Mouse (Mus musculus): ENCODE data around the gene Rhox2a. TPM values are rescaled to one million over a fixed set of nuclear protein-coding genes. Genes with fewer than 3 reads are reported as not detected.
"Not testable (repeated sequence)": the region's sequence is repeated elsewhere in the genome, so short reads cannot be mapped to it uniquely, and the experiment has no call there.

Rhox2a gene
- not detected in 2 replicates for polyA plus RNA-seq (2016; fragmentation: Nextera tagmentation; extraction: Ambion mirVana)

GRCm38 (mm10) chrX:37244676-37245075, at the start of gene Rhox2a:
TSS of gene Rhox2a (plus strand) at chrX:37244976.
- not testable (repeated sequence) for H3K9me3 ChIP-seq; H3K36me3 ChIP-seq; H3K4me2 ChIP-seq (replicated peaks); H3K4me1 ChIP-seq; ATAC-seq (ENCODE audit: low FRiP score, low read depth); H3K27ac ChIP-seq; H3K27me3 ChIP-seq (replicated peaks); H3K4me3 ChIP-seq; H3K9ac ChIP-seq
- WGBS = 100% methylated on average over 1 of the region's 9 CpGs

- Histone ChIP-seq H3K27me3 (replicated peaks) (no peaks in the 10 kb centered on the region), H3K36me3 (no peaks in the 10 kb centered on the region), H3K27ac (no peak overlapping the region), H3K4me1 (no peaks in the 10 kb centered on the region), H3K4me2 (replicated peaks) (no peak overlapping the region), H3K9ac (no peak overlapping the region), H3K9me3 (no peaks in the 10 kb centered on the region), H3K4me3 (no peak overlapping the region)
- ATAC-seq (ENCODE audit: low FRiP score, low read depth) = no peak
- WGBS = 54% methylated on average over 8 of the region's 8 CpGs
Observed at GRCm38 (mm10) chrX:37198676-37199075, 46.1 kb upstream of the Rhox2a start.

GRCm38 (mm10) chrX:37210941-37211340, 33.8 kb upstream of the Rhox2a start, which contains the start of gene Gm9:
TSS of gene Gm9 (minus strand) at chrX:37211041.
- no peak for ATAC-seq (ENCODE audit: low FRiP score, low read depth)
- no peak within 1 kb of the TSS for H3K27ac ChIP-seq
- no peaks in the 10 kb centered on the region for H3K36me3 ChIP-seq
- H3K4me2 ChIP-seq (replicated peaks) = no peak within 1 kb of the TSS
- no peaks in the 10 kb centered on the region for H3K9me3 ChIP-seq
- H3K4me1 ChIP-seq = no peaks in the 10 kb centered on the region
- 90% methylated on average over 10 of the region's 10 CpGs for WGBS
- no peak within 1 kb of the TSS for H3K4me3 ChIP-seq
- no peaks in the 10 kb centered on the region for H3K27me3 ChIP-seq (replicated peaks)
- H3K9ac ChIP-seq = no peak within 1 kb of the TSS

GRCm38 (mm10) chrX:37222158-37222557, 22.6 kb upstream of the Rhox2a start, which contains the start of gene Rhox1:
TSS of gene Rhox1 (minus strand) at chrX:37222258.
- not testable (repeated sequence) for H3K27me3 ChIP-seq (replicated peaks); H3K9ac ChIP-seq; H3K4me2 ChIP-seq (replicated peaks); ATAC-seq (ENCODE audit: low FRiP score, low read depth); H3K27ac ChIP-seq; H3K4me1 ChIP-seq; H3K36me3 ChIP-seq; H3K9me3 ChIP-seq; H3K4me3 ChIP-seq
- 73% methylated on average over 1 of the region's 1 CpGs for WGBS

GRCm38 (mm10) chrX:37249619-37250018, 4.8 kb downstream of the Rhox2a start, which contains the start of gene Rhox3a:
TSS of gene Rhox3a (plus strand) at chrX:37249919.
- 91% methylated on average over 1 of the region's 3 CpGs for WGBS
- not testable (repeated sequence) for H3K9me3 ChIP-seq; H3K36me3 ChIP-seq; H3K4me1 ChIP-seq; ATAC-seq (ENCODE audit: low FRiP score, low read depth); H3K4me2 ChIP-seq (replicated peaks); H3K9ac ChIP-seq; H3K27ac ChIP-seq; H3K27me3 ChIP-seq (replicated peaks); H3K4me3 ChIP-seq

- not testable (repeated sequence) for ATAC-seq (ENCODE audit: low FRiP score, low read depth); H3K9ac ChIP-seq; H3K36me3 ChIP-seq; H3K27ac ChIP-seq; H3K4me1 ChIP-seq; H3K4me3 ChIP-seq; H3K4me2 ChIP-seq (replicated peaks); H3K9me3 ChIP-seq; H3K27me3 ChIP-seq (replicated peaks)
- 96% methylated on average over 11 of the region's 19 CpGs for WGBS
Observed at GRCm38 (mm10) chrX:37265038-37265437, 20.3 kb downstream of the Rhox2a start, which contains the start of gene Rhox4a. TSS of gene Rhox4a (plus strand) at chrX:37265338.

Other genes with a start within 250 kb of the Rhox2a start
- not detected in 2 replicates for gene Sowahd, start 196.1 kb upstream of the Rhox2a start, polyA plus RNA-seq (2016; fragmentation: Nextera tagmentation; extraction: Ambion mirVana)
- gene Rpl39, start 159.6 kb upstream of the Rhox2a start, polyA plus RNA-seq (2016; fragmentation: Nextera tagmentation; extraction: Ambion mirVana) = 392 and 417 TPM in 2 replicates
- gene Upf3b, start 134.7 kb upstream of the Rhox2a start, polyA plus RNA-seq (2016; fragmentation: Nextera tagmentation; extraction: Ambion mirVana) = 24.5 and 24.7 TPM in 2 replicates
- 22.5 and 25.4 TPM in 2 replicates for gene Nkap, start 118.2 kb upstream of the Rhox2a start, polyA plus RNA-seq (2016; fragmentation: Nextera tagmentation; extraction: Ambion mirVana)
- 0.14 and 0.24 TPM in 2 replicates for gene Akap14, start 76.1 kb upstream of the Rhox2a start, polyA plus RNA-seq (2016; fragmentation: Nextera tagmentation; extraction: Ambion mirVana)
- 456 and 492 TPM in 2 replicates for gene Ndufa1, start 53.8 kb upstream of the Rhox2a start, polyA plus RNA-seq (2016; fragmentation: Nextera tagmentation; extraction: Ambion mirVana)
- gene Rnf113a1, start 53.7 kb upstream of the Rhox2a start, polyA plus RNA-seq (2016; fragmentation: Nextera tagmentation; extraction: Ambion mirVana) = 14.4 and 14.8 TPM in 2 replicates
- not detected in 2 replicates for gene Gm9, start 33.9 kb upstream of the Rhox2a start, polyA plus RNA-seq (2016; fragmentation: Nextera tagmentation; extraction: Ambion mirVana)
- not detected in 2 replicates for gene Rhox1, start 22.7 kb upstream of the Rhox2a start, polyA plus RNA-seq (2016; fragmentation: Nextera tagmentation; extraction: Ambion mirVana)
- gene Rhox3a, start 4.9 kb downstream of the Rhox2a start, polyA plus RNA-seq (2016; fragmentation: Nextera tagmentation; extraction: Ambion mirVana) = not detected in 2 replicates
- not detected in 2 replicates for gene Rhox4a, start 20.4 kb downstream of the Rhox2a start, polyA plus RNA-seq (2016; fragmentation: Nextera tagmentation; extraction: Ambion mirVana)
- not detected in 2 replicates for gene Rhox3a2, start 135.1 kb downstream of the Rhox2a start, polyA plus RNA-seq (2016; fragmentation: Nextera tagmentation; extraction: Ambion mirVana)
- gene Rhox4a2, start 145.9 kb downstream of the Rhox2a start, polyA plus RNA-seq (2016; fragmentation: Nextera tagmentation; extraction: Ambion mirVana) = not detected in 2 replicates
- gene Rhox2b, start 167.1 kb downstream of the Rhox2a start, polyA plus RNA-seq (2016; fragmentation: Nextera tagmentation; extraction: Ambion mirVana) = not detected in 2 replicates
- gene Rhox4b, start 187.5 kb downstream of the Rhox2a start, polyA plus RNA-seq (2016; fragmentation: Nextera tagmentation; extraction: Ambion mirVana) = not detected in 2 replicates
- not detected in 2 replicates for gene Rhox2c, start 208.7 kb downstream of the Rhox2a start, polyA plus RNA-seq (2016; fragmentation: Nextera tagmentation; extraction: Ambion mirVana)
- gene Rhox3c, start 213.6 kb downstream of the Rhox2a start, polyA plus RNA-seq (2016; fragmentation: Nextera tagmentation; extraction: Ambion mirVana) = not detected in 2 replicates
- not detected in 2 replicates for gene Rhox4c, start 235.4 kb downstream of the Rhox2a start, polyA plus RNA-seq (2016; fragmentation: Nextera tagmentation; extraction: Ambion mirVana)
- gene Rhox2d, start 248.5 kb downstream of the Rhox2a start, polyA plus RNA-seq (2016; fragmentation: Nextera tagmentation; extraction: Ambion mirVana) = not detected in 2 replicates